19 mouse cellular contexts compared by ENCODE assay signal in genomic region chr4:63570208-63570781, GRCm38 (mm10). TPM values are rescaled to one million over a fixed set of nuclear protein-coding genes. Genes with fewer than 3 reads are reported as not detected.
DNase-seq lines count a peak whose midpoint lies in the region; ATAC-seq lines count a peak whose summit lies in the region.
"Had no signal": no experiment of that assay in that cellular context is flagged by ENCODE, and none has a peak within 500 bp of the region (broad histone marks: within the 10 kb centered on the region; RNA-seq: fewer than 3 reads in every experiment).

No protein-coding gene starts in this region.

- no peaks in the 10 kb centered on the region for H3K9me3 ChIP-seq in forebrain, embryonic 14.5 days (replicated peaks; ENCODE audit: control insufficient read depth, low read length)
- no peaks in the 10 kb centered on the region for H3K9me3 ChIP-seq in forebrain, embryonic 11.5 days (ENCODE audit: control insufficient read depth, low read length)
- H3K9me3 ChIP-seq in embryonic facial prominence, embryonic 12.5 days, result no peaks in the 10 kb centered on the region
- no peaks in the 10 kb centered on the region for H3K9me3 ChIP-seq in limb, embryonic 13.5 days
- H3K9me3 ChIP-seq in kidney, embryonic 14.5 days (ENCODE audit: control insufficient read depth, low read length), result peaks cover 3% of the 10 kb centered on the region; the same call in 1 of the 2 replicates
- H3K9me3 ChIP-seq: intestine, embryonic 15.5 days; liver, embryonic 13.5 days had no signal

- no peak overlapping the region for H3K4me3 ChIP-seq in forebrain, embryonic 14.5 days (ENCODE audit: low read depth, low read length)
- no peak overlapping the region for H3K4me3 ChIP-seq in forebrain, embryonic 11.5 days (ENCODE audit: low read depth, low read length)
- no peak overlapping the region for H3K4me3 ChIP-seq in embryonic facial prominence, embryonic 12.5 days
- H3K4me3 ChIP-seq in limb, embryonic 13.5 days, result no peak overlapping the region
- no peak overlapping the region for H3K4me3 ChIP-seq in kidney, embryonic 14.5 days (ENCODE audit: low read length)
- H3K4me3 ChIP-seq: intestine, embryonic 15.5 days; left cerebral cortex, adult 2 months; liver, embryonic 13.5 days had no signal

- intact Hi-C loops in gastrocnemius, postnatal 36 days (cut with DNase I), result no loop called here

- peaks cover 7% of the 10 kb centered on the region for H3K4me1 ChIP-seq in forebrain, embryonic 14.5 days (ENCODE audit: control insufficient read depth, insufficient read depth, low read length)
- peaks cover 6% of the 10 kb centered on the region; the same call in 1 of the 2 replicates for H3K4me1 ChIP-seq in forebrain, embryonic 11.5 days (replicated peaks; ENCODE audit: control insufficient read depth, insufficient read depth, low read length)
- peaks cover 14% of the 10 kb centered on the region for H3K4me1 ChIP-seq in embryonic facial prominence, embryonic 12.5 days
- peaks cover 20% of the 10 kb centered on the region for H3K4me1 ChIP-seq in limb, embryonic 13.5 days
- no peaks in the 10 kb centered on the region for H3K4me1 ChIP-seq in kidney, embryonic 14.5 days (ENCODE audit: control insufficient read depth, insufficient read depth, low read length)
- H3K4me1 ChIP-seq: intestine, embryonic 15.5 days; liver, embryonic 13.5 days had no signal

- H3K27ac ChIP-seq in forebrain, embryonic 14.5 days (ENCODE audit: low read depth, low read length), result no peak overlapping the region
- no peak overlapping the region for H3K27ac ChIP-seq in forebrain, embryonic 11.5 days (ENCODE audit: low read depth, low read length)
- H3K27ac ChIP-seq in embryonic facial prominence, embryonic 12.5 days, result peak overlapping the region; percentile 2; the same call in 1 of the 2 replicates
- H3K27ac ChIP-seq in limb, embryonic 13.5 days, result peak overlapping the region; percentile 72
- H3K27ac ChIP-seq in kidney, embryonic 14.5 days (ENCODE audit: low read depth, low read length), result no peak overlapping the region
- H3K27ac ChIP-seq: intestine, embryonic 15.5 days; left cerebral cortex, adult 2 months; liver, embryonic 13.5 days had no signal

- ATAC-seq in forebrain, embryonic 14.5 days, result no peak
- ATAC-seq in forebrain, embryonic 11.5 days (replicated peaks; ENCODE audit: low FRiP score), result no peak
- no peak for ATAC-seq in embryonic facial prominence, embryonic 12.5 days (ENCODE audit: insufficient number of reproducible peaks, insufficient read depth, low FRiP score, low TSS enrichment)
- no peak; the same call in none of the 2 replicates for ATAC-seq in limb, embryonic 13.5 days (ENCODE audit: low FRiP score, low read depth)
- no peak for ATAC-seq in kidney, embryonic 14.5 days (ENCODE audit: low FRiP score, low TSS enrichment)
- ATAC-seq: intestine, embryonic 15.5 days had no signal

- no peaks in the 10 kb centered on the region for H3K27me3 ChIP-seq in forebrain, embryonic 14.5 days (replicated peaks; ENCODE audit: control insufficient read depth, insufficient read depth, low read length)
- no peaks in the 10 kb centered on the region for H3K27me3 ChIP-seq in forebrain, embryonic 11.5 days (ENCODE audit: control insufficient read depth, insufficient read depth, low read length)
- no peaks in the 10 kb centered on the region for H3K27me3 ChIP-seq in embryonic facial prominence, embryonic 12.5 days
- H3K27me3 ChIP-seq in limb, embryonic 13.5 days, result no peaks in the 10 kb centered on the region
- no peaks in the 10 kb centered on the region for H3K27me3 ChIP-seq in kidney, embryonic 14.5 days (ENCODE audit: control insufficient read depth, insufficient read depth, low read length)
- H3K27me3 ChIP-seq: intestine, embryonic 15.5 days; liver, embryonic 13.5 days had no signal

- no peak overlapping the region for H3K9ac ChIP-seq in forebrain, embryonic 14.5 days (ENCODE audit: low read length)
- H3K9ac ChIP-seq in forebrain, embryonic 11.5 days (ENCODE audit: low read length), result no peak overlapping the region
- H3K9ac ChIP-seq in embryonic facial prominence, embryonic 12.5 days, result no peak overlapping the region
- H3K9ac ChIP-seq in limb, embryonic 13.5 days, result no peak overlapping the region; the same call in 1 of the 2 replicates
- no peak overlapping the region for H3K9ac ChIP-seq in kidney, embryonic 14.5 days (ENCODE audit: low read depth, low read length)
- H3K9ac ChIP-seq: intestine, embryonic 15.5 days; liver, embryonic 13.5 days had no signal

- 18% methylated on average over 7 of the region's 7 CpGs for WGBS in forebrain, embryonic 14.5 days
- WGBS in forebrain, embryonic 11.5 days, result 20% methylated on average over 7 of the region's 7 CpGs
- 21% methylated on average over 7 of the region's 7 CpGs for WGBS in embryonic facial prominence, embryonic 12.5 days
- WGBS in limb, embryonic 13.5 days, result 23% methylated on average over 7 of the region's 7 CpGs
- WGBS in kidney, embryonic 14.5 days, result 34% methylated on average over 7 of the region's 7 CpGs

- no peak overlapping the region for H3K4me2 ChIP-seq in forebrain, embryonic 14.5 days (ENCODE audit: low read length)
- no peak overlapping the region for H3K4me2 ChIP-seq in forebrain, embryonic 11.5 days (ENCODE audit: low read depth, low read length, severe bottlenecking)
- H3K4me2 ChIP-seq in embryonic facial prominence, embryonic 12.5 days (replicated peaks), result no peak overlapping the region
- H3K4me2 ChIP-seq in limb, embryonic 13.5 days (replicated peaks), result no peak overlapping the region
- no peak overlapping the region for H3K4me2 ChIP-seq in kidney, embryonic 14.5 days (replicated peaks; ENCODE audit: low read depth, low read length)
- H3K4me2 ChIP-seq: intestine, embryonic 15.5 days; liver, embryonic 13.5 days had no signal

- no peaks in the 10 kb centered on the region for H3K36me3 ChIP-seq in forebrain, embryonic 14.5 days (ENCODE audit: control insufficient read depth, insufficient read depth, low read length)
- H3K36me3 ChIP-seq in forebrain, embryonic 11.5 days (ENCODE audit: control insufficient read depth, insufficient read depth, low read length), result no peaks in the 10 kb centered on the region
- peaks cover 5% of the 10 kb centered on the region; the same call in 1 of the 2 replicates for H3K36me3 ChIP-seq in embryonic facial prominence, embryonic 12.5 days
- H3K36me3 ChIP-seq in limb, embryonic 13.5 days, result peaks cover 27% of the 10 kb centered on the region
- H3K36me3 ChIP-seq in kidney, embryonic 14.5 days (ENCODE audit: control insufficient read depth, insufficient read depth, low read length), result no peaks in the 10 kb centered on the region

- peak; percentile 34 for DNase-seq in forebrain, embryonic 14.5 days (ENCODE audit: low spot score)
- no peak for DNase-seq in forebrain, embryonic 11.5 days (ENCODE audit: low spot score)
- peak; percentile 62 for DNase-seq in adipocyte (ENCODE audit: low spot score)
- DNase-seq in gastrocnemius, postnatal 36 days, result no peak
- no peak for DNase-seq in spleen, adult 12 weeks (ENCODE audit: low spot score)
- DNase-seq: cerebellum, adult 9-10 months; gastrocnemius, postnatal 14 days; kidney, postnatal 36 days; liver, embryonic 13.5 days; thymus, postnatal 36 days had no signal

RNA-seq across cellular contexts. Expression of gene Tmem268, which starts 11.7 kb away (rescaled TPM):
- polyA plus RNA-seq in forebrain, embryonic 14.5 days (2014; fragmentation: Nextera tagmentation; extraction: Ambion mirVana), result 4.9 and 5.4 TPM in 2 replicates
- 6.0 and 8.1 TPM in 2 replicates for polyA plus RNA-seq in forebrain, embryonic 11.5 days (2014; fragmentation: Nextera tagmentation; extraction: Ambion mirVana)
- 9.8 and 11.6 TPM in 2 replicates for polyA plus RNA-seq in embryonic facial prominence, embryonic 12.5 days (2016; fragmentation: Nextera tagmentation; extraction: Ambion mirVana)
- polyA plus RNA-seq in limb, embryonic 13.5 days (2015; fragmentation: Nextera tagmentation; extraction: Ambion mirVana), result 8.2 and 8.3 TPM in 2 replicates
- 10 to 100 TPM; 14.0 to 14.5 TPM for total RNA-seq in gastrocnemius, postnatal 36 days (2021)
- 4.6 and 7.9 TPM in 2 replicates for polyA plus RNA-seq in kidney, embryonic 14.5 days (2014; fragmentation: Nextera tagmentation; extraction: Ambion mirVana)

RNA-seq across cellular contexts. Expression of gene Atp6v1g1, which starts 25.7 kb away (rescaled TPM):
- polyA plus RNA-seq in forebrain, embryonic 14.5 days (2014; fragmentation: Nextera tagmentation; extraction: Ambion mirVana), result 526 and 544 TPM in 2 replicates
- 298 and 308 TPM in 2 replicates for polyA plus RNA-seq in forebrain, embryonic 11.5 days (2014; fragmentation: Nextera tagmentation; extraction: Ambion mirVana)
- 302 TPM in 2 replicates for polyA plus RNA-seq in embryonic facial prominence, embryonic 12.5 days (2016; fragmentation: Nextera tagmentation; extraction: Ambion mirVana)
- 317 and 318 TPM in 2 replicates for polyA plus RNA-seq in limb, embryonic 13.5 days (2015; fragmentation: Nextera tagmentation; extraction: Ambion mirVana)
- 100 to 1,000 TPM; 209 to 253 TPM for total RNA-seq in gastrocnemius, postnatal 36 days (2021)
- 264 and 332 TPM in 2 replicates for polyA plus RNA-seq in kidney, embryonic 14.5 days (2014; fragmentation: Nextera tagmentation; extraction: Ambion mirVana)

RNA-seq across cellular contexts. Expression of gene Gm11213, which starts 34.8 kb away (rescaled TPM):
- polyA plus RNA-seq in forebrain, embryonic 14.5 days (2014; fragmentation: Nextera tagmentation; extraction: Ambion mirVana), result not detected in 2 replicates
- polyA plus RNA-seq in forebrain, embryonic 11.5 days (2014; fragmentation: Nextera tagmentation; extraction: Ambion mirVana), result not detected in 2 replicates
- not detected in 2 replicates for polyA plus RNA-seq in embryonic facial prominence, embryonic 12.5 days (2016; fragmentation: Nextera tagmentation; extraction: Ambion mirVana)
- not detected in 2 replicates for polyA plus RNA-seq in limb, embryonic 13.5 days (2015; fragmentation: Nextera tagmentation; extraction: Ambion mirVana)
- total RNA-seq in gastrocnemius, postnatal 36 days (2021), result not detected
- not detected in 2 replicates for polyA plus RNA-seq in kidney, embryonic 14.5 days (2014; fragmentation: Nextera tagmentation; extraction: Ambion mirVana)
- total RNA-seq: adrenal gland, postnatal 4 days; gastrocnemius, postnatal 14 days; left cerebral cortex, adult 2 months; megakaryocyte, adult 5-6 weeks had no signal
- polyA plus RNA-seq: heart, embryonic 16.5 days; intestine, embryonic 15.5 days; liver, embryonic 13.5 days; neural tube, embryonic 11.5 days had no signal

RNA-seq across cellular contexts. Expression of gene Tex48, which starts 51.9 kb away (rescaled TPM):
- not detected in 2 replicates for polyA plus RNA-seq in forebrain, embryonic 14.5 days (2014; fragmentation: Nextera tagmentation; extraction: Ambion mirVana)
- polyA plus RNA-seq in forebrain, embryonic 11.5 days (2014; fragmentation: Nextera tagmentation; extraction: Ambion mirVana), result not detected in 2 replicates
- not detected in 2 replicates for polyA plus RNA-seq in embryonic facial prominence, embryonic 12.5 days (2016; fragmentation: Nextera tagmentation; extraction: Ambion mirVana)
- polyA plus RNA-seq in limb, embryonic 13.5 days (2015; fragmentation: Nextera tagmentation; extraction: Ambion mirVana), result not detected in 2 replicates
- total RNA-seq in gastrocnemius, postnatal 36 days (2021), result not detected
- not detected in 2 replicates for polyA plus RNA-seq in kidney, embryonic 14.5 days (2014; fragmentation: Nextera tagmentation; extraction: Ambion mirVana)
- total RNA-seq: adrenal gland, postnatal 4 days; gastrocnemius, postnatal 14 days; left cerebral cortex, adult 2 months; megakaryocyte, adult 5-6 weeks had no signal
- polyA plus RNA-seq: heart, embryonic 16.5 days; intestine, embryonic 15.5 days; liver, embryonic 13.5 days; neural tube, embryonic 11.5 days had no signal

Comparison
In these comparisons a context has a peak if more than half of its experiments do, and no peak if none do; other contexts are left out.
1. DNase-seq: peak in forebrain, embryonic 14.5 days (single experiment) and adipocyte (single experiment); none in forebrain, embryonic 11.5 days (single experiment), gastrocnemius, postnatal 36 days (0 of 2) and spleen, adult 12 weeks (single experiment).
2. H3K27ac ChIP-seq: peak in embryonic facial prominence, embryonic 12.5 days (single experiment) and limb, embryonic 13.5 days (single experiment); none in forebrain, embryonic 14.5 days (single experiment), forebrain, embryonic 11.5 days (single experiment) and kidney, embryonic 14.5 days (single experiment).